Mouse (Mus musculus) embryonic fibroblast, embryonic 13.5 days (primary cell): Measurements from ENCODE around the gene Htr5a.

Experiments used
- CTCF ChIP-seq: IDR thresholded peaks from 2 replicates; pipeline ENCODE4 v1.5.1; 2011; ENCODE audit warnings: mild to moderate bottlenecking, control low read depth, low read length, moderate library complexity, borderline replicate concordance; ENCODE audit not compliant: insufficient read depth
- POLR2A ChIP-seq: IDR thresholded peaks from 2 replicates; pipeline ENCODE4 v1.6.1; 2011; ENCODE audit warnings: low read depth, mild to moderate bottlenecking, control low read depth, low read length, moderate library complexity

GRCm38 (mm10) chr5:27873240-27874082 is 31.5 kb downstream of the Htr5a start:
- no peak for TF ChIP-seq CTCF
- TF ChIP-seq POLR2A, result no peak
